Mouse (Mus musculus): ENCODE data around the gene Tnfsfm13. TPM values are rescaled to one million over a fixed set of nuclear protein-coding genes. Genes with fewer than 3 reads are reported as not detected.
"Not testable (repeated sequence)": the region's sequence is repeated elsewhere in the genome, so short reads cannot be mapped to it uniquely, and the experiment has no call there.

The Tnfsfm13 gene
- polyA plus RNA-seq, 1 experiment = 12.7 TPM

DNA sequence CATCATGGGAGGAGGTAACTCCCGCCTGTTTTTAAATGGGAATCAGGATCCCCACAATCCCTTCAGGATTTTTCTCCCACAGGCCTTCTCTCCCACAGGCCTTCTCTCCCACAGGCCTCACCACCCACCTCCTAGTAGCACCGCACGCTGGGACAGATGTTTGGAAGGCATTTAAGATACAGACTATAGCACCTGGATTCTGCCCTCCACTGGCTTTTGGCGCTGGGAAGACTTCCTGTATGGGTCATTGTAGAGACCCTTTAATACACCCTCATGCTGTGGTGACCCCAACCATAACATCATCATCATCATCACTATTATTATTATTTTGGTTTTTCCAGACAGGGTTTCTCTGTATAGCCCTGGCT lies 11.6 kb upstream of the Tnfsfm13 start:
- DNase-seq = no peak
- no peak overlapping the region for H3K4me3 ChIP-seq (replicated peaks; ENCODE audit: extremely low read depth, low read depth, low read length)
- no peaks in the 10 kb centered on the region for H3K4me1 ChIP-seq (ENCODE audit: control insufficient read depth, insufficient read depth, low read length)
- no peak for TF ChIP-seq CTCF (IDR thresholded peaks at IDR 0.05; ENCODE audit: insufficient read depth, low read length)
- 92% methylated on average over 4 of the region's 4 CpGs for WGBS

DNA sequence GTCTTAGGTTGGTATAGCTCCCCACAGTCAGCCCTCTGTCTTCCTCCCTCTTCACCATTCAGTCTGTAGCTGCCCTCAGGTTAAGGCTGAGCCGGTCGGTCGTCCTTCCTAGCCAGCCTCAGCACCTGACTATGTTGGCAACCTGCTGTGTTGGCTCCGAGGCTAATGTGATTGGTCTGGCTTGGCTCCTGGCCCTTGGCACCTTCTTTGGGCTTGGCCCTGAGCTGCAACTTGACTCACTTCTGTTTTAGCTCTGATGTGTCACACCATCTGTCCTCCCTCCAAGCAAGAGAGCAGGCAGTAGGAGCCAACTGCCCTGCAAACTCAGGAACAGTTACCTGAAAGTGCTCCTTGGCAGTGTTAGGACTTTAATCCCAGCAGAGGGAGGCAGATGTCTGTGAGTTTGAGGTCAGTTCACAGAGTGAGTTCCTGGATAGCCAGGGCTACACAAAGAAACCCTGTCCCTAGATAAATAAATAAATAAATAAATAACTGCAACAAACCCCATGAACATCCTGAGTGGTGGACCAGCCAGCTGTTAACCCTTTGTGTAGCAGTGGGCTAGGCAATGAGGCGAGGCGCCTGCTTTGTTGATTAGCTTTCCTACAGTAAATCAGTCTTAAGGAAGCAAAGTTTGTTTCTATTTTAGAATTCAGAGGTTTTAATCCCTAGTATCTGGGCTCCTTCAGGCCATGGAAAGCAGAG lies 11.0 kb upstream of the Tnfsfm13 start:
- Histone ChIP-seq H3K4me1 (ENCODE audit: control insufficient read depth, insufficient read depth, low read length) (no peaks in the 10 kb centered on the region), H3K4me3 (replicated peaks; ENCODE audit: extremely low read depth, low read depth, low read length) (no peak overlapping the region)
- DNase-seq = peak; percentile 55
- TF ChIP-seq POLR2A (IDR thresholded peaks at IDR 0.05; ENCODE audit: borderline replicate concordance, extremely low read depth, low read depth, low read length) = peak; percentile 26; the same call in 1 of the 2 replicates
- no peak for TF ChIP-seq CTCF (IDR thresholded peaks at IDR 0.05; ENCODE audit: insufficient read depth, low read length)
- WGBS = 43% methylated on average over 6 of the region's 6 CpGs

DNA sequence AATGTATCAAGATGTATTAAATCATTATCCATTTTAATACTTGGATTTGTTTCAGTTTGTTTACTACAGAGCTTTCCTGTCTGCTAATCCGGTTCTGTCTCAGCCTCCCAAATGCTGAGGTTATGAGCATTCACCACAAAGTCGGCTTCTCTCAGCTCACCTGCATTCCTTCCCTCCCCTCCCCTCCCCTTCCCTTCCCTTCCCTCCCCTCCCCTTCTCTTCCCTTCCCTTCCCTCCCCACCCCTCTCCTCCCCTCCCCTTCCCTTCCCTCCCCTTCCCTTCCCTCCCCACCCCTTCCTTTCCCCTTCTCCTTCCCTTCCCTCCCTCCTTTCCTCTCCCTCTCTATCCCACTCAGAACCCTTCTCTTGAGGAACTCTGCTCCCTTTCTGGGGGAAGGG lies 8.7 kb upstream of the Tnfsfm13 start:
- TF ChIP-seq POLR2A (IDR thresholded peaks at IDR 0.05; ENCODE audit: borderline replicate concordance, extremely low read depth, low read depth, low read length) = no peak
- no peak for TF ChIP-seq CTCF (IDR thresholded peaks at IDR 0.05; ENCODE audit: insufficient read depth, low read length)
- WGBS = 13% methylated on average over 2 of the region's 2 CpGs
- no peaks in the 10 kb centered on the region for H3K4me1 ChIP-seq (ENCODE audit: control insufficient read depth, insufficient read depth, low read length)
- no peak for DNase-seq
- H3K4me3 ChIP-seq (replicated peaks; ENCODE audit: extremely low read depth, low read depth, low read length) = no peak overlapping the region

DNA sequence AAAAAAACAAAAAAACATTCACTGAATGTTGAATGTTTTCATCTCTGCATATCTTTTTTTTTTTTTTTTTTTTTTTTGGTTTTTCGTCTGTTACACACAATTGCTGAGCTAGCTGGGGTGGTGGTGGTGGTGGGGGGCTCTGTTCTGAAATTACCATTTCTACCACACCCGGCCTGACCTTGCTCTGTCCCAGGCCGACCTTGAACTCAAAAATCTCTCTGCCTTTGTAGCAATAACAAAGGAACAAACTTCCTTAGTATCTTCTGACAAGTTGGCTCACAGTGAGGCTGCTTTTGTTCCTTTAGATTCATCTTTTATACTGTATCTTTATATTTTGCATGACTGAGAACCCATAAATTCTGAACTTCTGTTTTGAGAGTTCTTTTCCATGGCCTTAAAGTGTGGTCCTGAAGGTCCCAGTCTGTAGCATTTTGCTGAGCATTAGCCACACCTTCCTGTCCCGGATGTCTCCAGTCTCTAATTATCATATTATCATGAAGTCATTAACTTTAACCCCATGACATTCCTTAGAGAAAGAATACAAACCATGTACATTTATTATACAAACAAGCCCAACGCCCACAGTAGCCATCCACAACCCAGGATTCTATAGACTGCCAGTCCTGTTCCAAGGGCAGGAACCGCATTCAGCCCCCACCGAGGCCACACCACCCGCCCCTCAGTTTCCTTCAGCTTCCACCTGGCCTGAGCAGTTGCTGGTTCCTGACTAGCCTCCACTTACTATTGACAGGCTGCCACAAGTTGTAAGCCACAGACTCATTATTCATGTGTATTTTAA lies 8.1 kb upstream of the Tnfsfm13 start:
- WGBS = 41% methylated on average over 8 of the region's 8 CpGs

DNA sequence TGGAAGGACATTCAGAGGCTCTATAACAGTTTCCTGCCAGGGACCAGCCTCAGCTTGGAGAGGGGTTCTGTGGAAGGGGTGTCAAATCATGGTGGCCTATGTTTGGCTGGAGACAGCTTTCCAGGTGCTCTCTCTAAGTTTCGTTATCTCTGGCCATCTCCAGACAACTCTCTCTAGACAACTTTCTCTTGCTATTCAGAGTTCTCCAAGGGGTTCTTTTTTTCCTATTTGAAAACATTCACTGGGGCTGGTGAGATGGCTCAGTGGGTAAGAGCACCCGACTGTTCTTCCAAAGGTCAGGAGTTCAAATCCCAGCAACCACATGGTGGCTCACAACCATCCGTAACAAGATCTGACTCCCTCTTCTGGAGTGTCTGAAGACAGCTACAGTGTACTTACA lies 7.5 kb upstream of the Tnfsfm13 start:
- not testable (repeated sequence) for DNase-seq; H3K4me3 ChIP-seq (replicated peaks; ENCODE audit: extremely low read depth, low read depth, low read length); H3K4me1 ChIP-seq (ENCODE audit: control insufficient read depth, insufficient read depth, low read length)
- WGBS = 79% methylated on average over 3 of the region's 3 CpGs

More for the DNA sequence above, 8.1 kb upstream of the Tnfsfm13 start:
- no peaks in the 10 kb centered on the region for H3K4me1 ChIP-seq (ENCODE audit: control insufficient read depth, insufficient read depth, low read length)
- H3K4me3 ChIP-seq (replicated peaks; ENCODE audit: extremely low read depth, low read depth, low read length) = no peak overlapping the region
- TF ChIP-seq CTCF (IDR thresholded peaks at IDR 0.05; ENCODE audit: insufficient read depth, low read length) (no peak), POLR2A (IDR thresholded peaks at IDR 0.05; ENCODE audit: borderline replicate concordance, extremely low read depth, low read depth, low read length) (no peak)
- DNase-seq = no peak

DNA sequence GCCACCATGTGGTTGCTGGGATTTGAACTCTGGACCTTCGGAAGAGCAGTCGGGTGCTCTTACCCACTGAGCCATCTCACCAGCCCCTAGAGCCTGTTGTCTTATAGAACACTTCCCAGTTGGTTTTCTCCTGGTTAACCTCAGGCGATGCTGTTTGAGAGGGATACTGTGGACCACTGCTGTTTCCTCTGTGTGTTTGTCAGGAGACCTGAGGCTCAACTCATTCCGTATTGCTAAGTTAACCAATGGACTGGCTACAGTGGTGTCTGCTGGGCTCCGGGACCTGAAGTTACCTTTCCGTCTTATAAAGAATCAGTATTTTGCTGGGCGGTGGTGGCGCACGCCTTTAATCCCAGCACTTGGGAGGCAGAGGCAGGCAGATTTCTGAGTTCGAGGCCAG lies 7.0 kb upstream of the Tnfsfm13 start:
- H3K4me3 ChIP-seq (replicated peaks; ENCODE audit: extremely low read depth, low read depth, low read length); DNase-seq; H3K4me1 ChIP-seq (ENCODE audit: control insufficient read depth, insufficient read depth, low read length): not testable (repeated sequence)
- WGBS = 96% methylated on average over 10 of the region's 10 CpGs

DNA sequence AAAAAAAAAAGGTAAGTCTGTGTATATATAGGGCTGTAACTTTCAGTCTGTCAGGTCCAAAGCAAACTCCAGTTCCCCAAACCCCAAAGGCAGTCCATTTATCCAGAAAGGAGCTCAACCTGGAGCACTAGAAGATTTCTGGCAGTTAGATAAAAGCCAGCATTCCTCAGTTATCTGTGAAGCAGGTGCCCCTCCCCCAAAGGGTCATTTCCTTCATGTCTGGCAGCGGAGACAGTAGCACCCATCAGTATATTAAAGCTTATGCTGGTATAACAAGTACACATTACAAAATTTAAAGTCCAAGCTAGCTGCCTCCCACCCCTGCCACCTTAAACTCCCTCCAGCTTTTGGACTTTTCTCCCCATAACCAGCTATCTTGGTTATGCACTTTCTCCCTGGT lies 3.7 kb upstream of the Tnfsfm13 start:
- TF ChIP-seq POLR2A (IDR thresholded peaks at IDR 0.05; ENCODE audit: borderline replicate concordance, extremely low read depth, low read depth, low read length) (no peak), CTCF (IDR thresholded peaks at IDR 0.05; ENCODE audit: insufficient read depth, low read length) (no peak)
- 0 out of 2 replicates have a peak, but pooled peaks cover 3% of the 10 kb centered on the region for H3K4me1 ChIP-seq (ENCODE audit: control insufficient read depth, insufficient read depth, low read length)
- no peak for DNase-seq
- WGBS = 38% methylated on average over 1 of the region's 1 CpGs
- no peak overlapping the region for H3K4me3 ChIP-seq (replicated peaks; ENCODE audit: extremely low read depth, low read depth, low read length)

DNA sequence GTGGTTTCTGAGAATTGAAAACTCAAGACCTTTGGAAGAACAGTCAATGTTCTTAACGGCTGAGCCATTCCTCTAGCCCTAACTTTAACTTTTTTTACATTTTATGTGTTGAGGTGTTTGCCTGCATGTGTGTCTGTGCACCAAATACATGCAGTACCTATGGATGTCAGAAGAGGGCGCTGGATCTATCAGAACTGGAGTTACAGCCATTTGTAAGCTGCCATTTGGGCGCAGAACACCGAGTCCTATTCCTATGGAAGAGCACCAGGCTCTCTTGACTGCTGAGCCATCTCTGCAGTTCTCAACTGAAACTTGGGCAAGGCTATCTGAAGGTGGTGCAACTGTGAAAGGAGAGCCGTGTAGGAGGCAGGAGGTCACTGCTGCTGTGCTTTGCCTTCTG lies 2.7 kb upstream of the Tnfsfm13 start:
- no peak for DNase-seq
- 69% methylated on average over 5 of the region's 5 CpGs for WGBS
- Histone ChIP-seq H3K4me3 (replicated peaks; ENCODE audit: extremely low read depth, low read depth, low read length) (no peak overlapping the region), H3K4me1 (ENCODE audit: control insufficient read depth, insufficient read depth, low read length) (peaks cover 3% of the 10 kb centered on the region; the same call in 1 of the 2 replicates)
- no peak for TF ChIP-seq CTCF (IDR thresholded peaks at IDR 0.05; ENCODE audit: insufficient read depth, low read length)
- no peak for TF ChIP-seq POLR2A (IDR thresholded peaks at IDR 0.05; ENCODE audit: borderline replicate concordance, extremely low read depth, low read depth, low read length)

DNA sequence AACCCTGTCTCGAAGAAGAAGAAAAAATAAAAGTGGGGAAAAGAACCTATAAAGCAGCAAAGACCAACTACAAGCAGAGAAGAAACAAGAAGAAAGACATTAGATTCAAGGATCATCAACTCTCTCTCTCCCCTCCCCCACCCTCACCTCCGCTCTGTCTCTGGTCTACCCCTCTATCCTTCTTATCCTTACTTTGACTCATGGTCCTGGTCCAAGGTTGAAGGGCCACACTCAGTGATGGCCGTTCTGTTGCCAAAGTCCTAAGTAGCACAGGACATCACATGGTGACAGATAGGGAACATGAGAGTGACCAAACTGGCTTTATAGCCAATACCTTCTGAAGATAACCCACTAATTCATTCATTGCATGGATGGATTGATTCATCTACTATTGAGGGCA lies 1.5 kb upstream of the Tnfsfm13 start:
- Histone ChIP-seq H3K4me3 (replicated peaks; ENCODE audit: extremely low read depth, low read depth, low read length) (no peak overlapping the region), H3K4me1 (ENCODE audit: control insufficient read depth, insufficient read depth, low read length) (peaks cover 3% of the 10 kb centered on the region; the same call in 1 of the 2 replicates)
- DNase-seq = no peak
- no peak for TF ChIP-seq CTCF (IDR thresholded peaks at IDR 0.05; ENCODE audit: insufficient read depth, low read length)
- no peak for TF ChIP-seq POLR2A (IDR thresholded peaks at IDR 0.05; ENCODE audit: borderline replicate concordance, extremely low read depth, low read depth, low read length)
- 86% methylated on average over 3 of the region's 3 CpGs for WGBS

DNA sequence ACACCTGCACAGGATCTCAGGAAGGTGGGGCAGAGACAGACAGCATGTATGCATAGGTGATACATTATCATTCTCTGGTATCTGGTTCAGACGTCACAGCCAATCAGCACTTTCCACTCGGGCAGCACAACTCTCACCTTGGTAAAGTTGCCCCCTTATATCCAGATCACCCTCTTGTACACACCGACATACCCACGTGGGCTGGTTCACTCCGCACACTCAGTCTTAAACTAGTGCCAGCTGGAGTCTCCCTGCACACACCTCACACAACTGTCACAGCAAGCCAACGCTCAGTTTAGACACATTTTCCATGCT lies 895 bp downstream of the Tnfsfm13 start:
- Histone ChIP-seq H3K4me1 (ENCODE audit: control insufficient read depth, insufficient read depth, low read length) (peaks cover 3% of the 10 kb centered on the region; the same call in 1 of the 2 replicates), H3K4me3 (replicated peaks; ENCODE audit: extremely low read depth, low read depth, low read length) (peak overlapping the region; percentile 79)
- DNase-seq = no peak
- TF ChIP-seq CTCF (IDR thresholded peaks at IDR 0.05; ENCODE audit: insufficient read depth, low read length) (no peak), POLR2A (IDR thresholded peaks at IDR 0.05; ENCODE audit: borderline replicate concordance, extremely low read depth, low read depth, low read length) (peak; percentile 13; the same call in 1 of the 2 replicates)
- 19% methylated on average over 6 of the region's 6 CpGs for WGBS

Measured in lung, adult 2 months (tissue).